Mouse (Mus musculus): ENCODE data around the gene Myh14.

Gene Myh14

GRCm38 (mm10) chr7:44667996-44668738 is 2.5 kb downstream of the Myh14 start:
- DNase-seq = no peak

- no peak for DNase-seq
Measured at GRCm38 (mm10) chr7:44666462-44666861, 4.2 kb downstream of the Myh14 start.

- no peak for DNase-seq
Measured at GRCm38 (mm10) chr7:44664731-44665130, 5.9 kb downstream of the Myh14 start.

GRCm38 (mm10) chr7:44663546-44663945 is 7.1 kb downstream of the Myh14 start:
- DNase-seq = no peak

GRCm38 (mm10) chr7:44662569-44662968 is 8.1 kb downstream of the Myh14 start:
- no peak for DNase-seq

GRCm38 (mm10) chr7:44662168-44662567 is 8.5 kb downstream of the Myh14 start:
- DNase-seq = no peak

- no peak for DNase-seq
Measured at GRCm38 (mm10) chr7:44661219-44661618, 9.4 kb downstream of the Myh14 start.

- peak; percentile 66 to 83 for DNase-seq
Measured at GRCm38 (mm10) chr7:44655504-44655903, 15.1 kb downstream of the Myh14 start.

GRCm38 (mm10) chr7:44653773-44654172 is 16.9 kb downstream of the Myh14 start:
- peak; percentile 49 to 72 for DNase-seq

GRCm38 (mm10) chr7:44651416-44651815 is 19.2 kb downstream of the Myh14 start:
- no peak for DNase-seq

GRCm38 (mm10) chr7:44649990-44650389 is 20.7 kb downstream of the Myh14 start:
- DNase-seq = peak; percentile 87 to 91

- no peak for DNase-seq
Measured at GRCm38 (mm10) chr7:44649094-44649610, 21.5 kb downstream of the Myh14 start.

- DNase-seq = no peak
Measured at GRCm38 (mm10) chr7:44647729-44648128, 22.9 kb downstream of the Myh14 start.

GRCm38 (mm10) chr7:44647042-44647724 is 23.5 kb downstream of the Myh14 start:
- DNase-seq = peak; percentile 95 to 98

- peak; percentile 90 to 91 for DNase-seq
Measured at GRCm38 (mm10) chr7:44645951-44646350, 24.7 kb downstream of the Myh14 start.

GRCm38 (mm10) chr7:44645256-44645655 is 25.4 kb downstream of the Myh14 start:
- no peak for DNase-seq

- peak; percentile 84 to 85 for DNase-seq
Measured at GRCm38 (mm10) chr7:44641887-44642286, 28.8 kb downstream of the Myh14 start.

- no peak for DNase-seq
Measured at GRCm38 (mm10) chr7:44640843-44641605, 29.6 kb downstream of the Myh14 start.

- no peak for DNase-seq
Measured at GRCm38 (mm10) chr7:44638663-44639062, 32.0 kb downstream of the Myh14 start.

GRCm38 (mm10) chr7:44636684-44637083 is 34.0 kb downstream of the Myh14 start:
- DNase-seq = no peak

- DNase-seq = peak; percentile 49 to 84
Measured at GRCm38 (mm10) chr7:44633407-44633806, 37.2 kb downstream of the Myh14 start.

GRCm38 (mm10) chr7:44632676-44633075 is 38.0 kb downstream of the Myh14 start:
- DNase-seq = no peak

- no peak for DNase-seq
Measured at GRCm38 (mm10) chr7:44630437-44630836, 40.2 kb downstream of the Myh14 start.

All from cerebellum, postnatal 14 days (tissue).